Mouse (Mus musculus) left cerebral cortex, adult 2 months (tissue): ENCODE measurements at regions not wholly inside any gene's neighbourhood (a gene's known extent, or its start where the extent isn't known, plus 50 kb on each side); places are given as distances from the start of the nearest gene placed in this dataset.

Experiments
- DNase-seq, 2 experiments: peaks; one replicate each; pipeline ENCODE4 v3.0.0; 2021 to 2022; ENCODE audit warnings: low spot score in 2 of 2, mixed read lengths in 1 of 2; ENCODE audit errors: extremely low spot score in 1 of 2
- H3K27ac ChIP-seq: fragments of 200-600 bp; 2 replicates; pipeline ENCODE4 v1.8.1; 2022
- H3K4me3 ChIP-seq: fragments of 200-600 bp; 2 replicates; pipeline ENCODE4 v1.8.1; 2022
- CTCF ChIP-seq: fragments of 200-600 bp; IDR thresholded peaks from 2 replicates; pipeline ENCODE4 v1.8.1; 2022; ENCODE audit warnings: antibody characterized with exemption, mild to moderate bottlenecking, moderate library complexity
- intact Hi-C: fragments of 180-260 bp; cut with DNase I; formaldehyde crosslinking; loops from one replicate; pipeline ENCODE4 v1.15.1; 2025

GRCm38 (mm10) chr5:126281057-126281728 lies 749.6 kb downstream of the Tmem132b start:
- TF ChIP-seq CTCF: no peak
- intact Hi-C loops: no loop called here
- no peak for DNase-seq

GRCm38 (mm10) chr5:126281782-126282181 lies 750.2 kb downstream of the Tmem132b start:
- no peak for DNase-seq
- Histone ChIP-seq H3K4me3 (no peak overlapping the region), H3K27ac (no peak overlapping the region)
- intact Hi-C loops: no loop called here
- TF ChIP-seq CTCF: no peak

More at GRCm38 (mm10) chr5:126281057-126281728, 749.6 kb downstream of the Tmem132b start:
- Histone ChIP-seq H3K27ac (no peak overlapping the region), H3K4me3 (no peak overlapping the region)

GRCm38 (mm10) chr5:126324847-126325246 lies 793.3 kb downstream of the Tmem132b start:
- intact Hi-C loops: no loop called here
- TF ChIP-seq CTCF: no peak; the same call in none of the 2 replicates
- no peak for DNase-seq
- Histone ChIP-seq H3K27ac (no peak overlapping the region), H3K4me3 (no peak overlapping the region)

- DNase-seq: no peak
- peak; percentile 9 for TF ChIP-seq CTCF
- intact Hi-C loops: no loop called here
- no peak overlapping the region for H3K27ac ChIP-seq
- H3K4me3 ChIP-seq: no peak overlapping the region
Observed at GRCm38 (mm10) chr5:126328276-126328675, 796.7 kb downstream of the Tmem132b start.

GRCm38 (mm10) chr5:126335091-126335490 lies 803.5 kb downstream of the Tmem132b start:
- DNase-seq: no peak
- H3K27ac ChIP-seq: no peak overlapping the region
- H3K4me3 ChIP-seq: no peak overlapping the region
- TF ChIP-seq CTCF: no peak
- intact Hi-C loops: loop anchor here (5.0 kb wide), 1 partner anchor 803 kb away; the partner anchor contains the start of gene Tmem132b

- Histone ChIP-seq H3K27ac (no peak overlapping the region), H3K4me3 (no peak overlapping the region)
- TF ChIP-seq CTCF: no peak
- DNase-seq: no peak
- intact Hi-C loops: loop anchor here (5.0 kb wide), 1 partner anchor 804 kb away; the partner anchor contains the start of gene Tmem132b
Observed at GRCm38 (mm10) chr5:126335553-126336520, 804.3 kb downstream of the Tmem132b start.

- intact Hi-C loops: loop anchor here (5.0 kb wide), 1 partner anchor 806 kb away; the partner anchor contains the start of gene Tmem132b
- Histone ChIP-seq H3K27ac (no peak overlapping the region), H3K4me3 (no peak overlapping the region)
- DNase-seq: no peak
- no peak for TF ChIP-seq CTCF
Observed at GRCm38 (mm10) chr5:126337884-126338283, 806.3 kb downstream of the Tmem132b start.

- Histone ChIP-seq H3K4me3 (no peak overlapping the region), H3K27ac (no peak overlapping the region)
- no peak for DNase-seq
- intact Hi-C loops: no loop called here
- TF ChIP-seq CTCF: no peak
Observed at GRCm38 (mm10) chr5:126343570-126343969, 812.0 kb downstream of the Tmem132b start.

- Histone ChIP-seq H3K4me3 (no peak overlapping the region), H3K27ac (no peak overlapping the region)
- intact Hi-C loops: no loop called here
- DNase-seq: no peak
- TF ChIP-seq CTCF: no peak; the same call in 1 of the 2 replicates
Observed at GRCm38 (mm10) chr5:126350936-126351335, 819.4 kb downstream of the Tmem132b start.

GRCm38 (mm10) chr5:126369436-126369835 lies 837.9 kb downstream of the Tmem132b start:
- intact Hi-C loops: no loop called here
- Histone ChIP-seq H3K4me3 (no peak overlapping the region), H3K27ac (no peak overlapping the region)
- DNase-seq: no peak
- no peak for TF ChIP-seq CTCF

GRCm38 (mm10) chr5:126392306-126392705 lies 849.3 kb upstream of the Tmem132c start:
- intact Hi-C loops: loop anchor here (10.0 kb wide), 1 partner anchor 688 kb away; no protein-coding TSS in a partner anchor
- no peak overlapping the region for H3K27ac ChIP-seq
- H3K4me3 ChIP-seq: no peak overlapping the region
- TF ChIP-seq CTCF: no peak; the same call in 1 of the 2 replicates
- DNase-seq: no peak

GRCm38 (mm10) chr5:126395331-126395730 lies 846.3 kb upstream of the Tmem132c start:
- peak; percentile 26 to 36 for DNase-seq
- intact Hi-C loops: loop anchor here (2.0 to 10.0 kb wide), 2 partner anchors 691 to 865 kb away; partner anchors contain the start of gene Tmem132b
- no peak overlapping the region for H3K27ac ChIP-seq
- peak; percentile 62 for TF ChIP-seq CTCF
- H3K4me3 ChIP-seq: no peak overlapping the region
